Mouse (Mus musculus): ENCODE data around the gene Olfr155.

Gene Olfr155

GRCm38 (mm10) chr4:43851265-43851664 lies at the start of gene Olfr155:
Gene Olfr155 (plus strand): TSS chr4:43851565.
- no peak for DNase-seq (ENCODE audit: low spot score)

DNA sequence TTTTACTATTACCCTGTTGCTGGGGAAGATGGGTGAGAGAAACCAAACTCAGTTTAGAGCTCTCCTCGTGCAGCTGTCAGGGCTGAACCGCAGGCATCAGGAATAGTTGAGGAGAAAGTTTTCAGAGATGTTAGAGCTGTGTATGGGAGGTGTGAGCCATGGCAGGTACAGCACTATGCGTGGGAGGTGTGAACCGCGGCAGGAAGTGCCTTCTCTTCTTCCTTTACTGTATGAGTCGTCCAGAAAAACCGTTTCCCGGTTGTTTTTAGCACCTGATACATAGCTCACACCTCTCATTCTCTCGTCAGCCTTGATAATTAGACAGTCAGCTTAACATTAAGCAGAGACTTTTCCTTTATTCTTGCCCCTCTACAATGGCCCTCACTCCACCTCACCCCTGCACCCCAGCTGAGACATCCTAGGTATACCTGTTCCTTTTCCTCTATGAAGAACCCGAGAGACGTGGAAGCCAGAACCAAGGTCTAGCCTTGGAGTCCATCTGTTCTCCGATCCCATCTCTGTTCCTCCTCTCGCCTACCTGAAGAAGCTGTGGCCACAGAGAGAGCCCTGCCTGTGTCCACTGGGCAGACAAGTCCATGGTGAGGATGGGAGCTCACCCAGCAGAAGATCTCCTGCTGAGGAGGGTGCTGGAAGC lies 28.3 kb upstream of the Olfr155 start:
- no peak for DNase-seq (ENCODE audit: low spot score)

DNA sequence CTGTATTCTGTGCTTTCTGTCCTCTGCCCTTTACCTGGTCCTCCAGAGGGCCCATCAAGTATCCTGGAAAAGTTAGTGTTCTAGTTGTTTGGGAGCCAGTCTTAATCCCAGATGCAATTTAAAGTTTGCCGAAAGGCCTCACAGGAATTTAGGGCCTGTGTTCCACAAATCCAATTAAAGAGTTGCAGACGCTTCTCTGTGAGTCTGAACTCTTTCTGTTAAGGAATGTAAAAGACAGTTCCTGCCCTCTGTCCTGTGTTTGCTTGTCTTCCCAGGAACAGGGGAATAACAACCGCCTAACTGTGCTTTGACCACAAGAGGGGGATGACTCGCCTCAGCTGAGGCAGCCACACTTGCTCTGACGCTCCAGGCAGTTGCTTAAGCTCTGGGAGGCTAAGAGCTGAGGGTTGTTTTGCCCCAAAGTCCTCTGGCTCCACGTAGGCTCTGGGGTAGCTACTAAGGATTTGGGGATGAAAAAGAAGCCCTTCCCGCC lies 27.5 kb upstream of the Olfr155 start, which contains the start of gene Olfr156:
TSS of gene Olfr156 (minus strand) at position 51 of the 493 bp plus-strand sequence.
- peak; percentile 31 for DNase-seq (ENCODE audit: low spot score)

- DNase-seq (ENCODE audit: low spot score): no peak
Measured at GRCm38 (mm10) chr4:43828806-43829205, 22.6 kb upstream of the Olfr155 start.

- no peak for DNase-seq (ENCODE audit: low spot score)
Measured at GRCm38 (mm10) chr4:43832031-43832430, 19.3 kb upstream of the Olfr155 start.

DNA sequence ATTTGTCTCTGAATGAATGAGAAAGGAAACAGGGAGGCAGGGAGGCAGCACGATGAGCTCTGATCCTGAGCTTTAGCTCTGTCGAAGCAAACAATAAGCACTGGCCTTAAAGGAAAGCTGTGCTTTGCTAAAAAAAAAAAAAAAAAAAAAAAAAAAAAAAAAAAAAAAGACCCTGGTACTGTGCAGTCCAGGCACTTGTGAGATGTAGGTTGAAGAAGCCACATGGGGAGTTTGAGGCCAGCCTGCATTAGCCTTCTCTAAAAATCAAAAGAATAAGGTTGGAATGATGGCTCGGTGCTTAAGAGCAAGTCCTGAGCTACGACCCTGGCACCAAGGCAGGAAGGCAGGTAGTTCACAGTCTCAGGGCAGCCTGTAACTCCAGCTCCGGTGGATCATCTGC lies 17.6 kb upstream of the Olfr155 start:
- DNase-seq (ENCODE audit: low spot score): no peak

GRCm38 (mm10) chr4:43834749-43835148 lies 16.6 kb upstream of the Olfr155 start:
- no peak for DNase-seq (ENCODE audit: low spot score)

GRCm38 (mm10) chr4:43838326-43838725 lies 13.0 kb upstream of the Olfr155 start:
- DNase-seq (ENCODE audit: low spot score): no peak

DNA sequence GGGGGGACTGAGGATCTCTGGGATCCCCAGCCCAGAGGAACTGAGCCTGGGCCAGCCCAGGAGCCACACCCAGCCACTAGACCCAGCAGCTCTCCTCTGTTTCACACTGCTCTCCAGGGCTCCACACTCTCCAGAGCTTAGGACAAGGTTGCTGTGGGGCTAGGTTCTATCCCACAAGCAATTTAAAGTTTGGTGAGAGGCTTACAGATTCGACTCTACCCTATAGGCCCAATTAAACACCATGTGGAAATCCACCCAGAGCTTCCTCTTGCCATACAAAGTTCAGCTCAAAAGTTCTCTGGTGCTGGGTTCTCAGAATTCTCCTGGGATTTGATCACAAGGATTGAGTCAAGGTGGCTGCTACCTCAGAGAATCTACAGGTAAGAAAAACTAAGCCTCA lies 11.3 kb upstream of the Olfr155 start, which contains the start of gene Olfr157:
TSS of gene Olfr157 (minus strand) at position 101 of the 400 bp plus-strand sequence.
- DNase-seq (ENCODE audit: low spot score): no peak

DNA sequence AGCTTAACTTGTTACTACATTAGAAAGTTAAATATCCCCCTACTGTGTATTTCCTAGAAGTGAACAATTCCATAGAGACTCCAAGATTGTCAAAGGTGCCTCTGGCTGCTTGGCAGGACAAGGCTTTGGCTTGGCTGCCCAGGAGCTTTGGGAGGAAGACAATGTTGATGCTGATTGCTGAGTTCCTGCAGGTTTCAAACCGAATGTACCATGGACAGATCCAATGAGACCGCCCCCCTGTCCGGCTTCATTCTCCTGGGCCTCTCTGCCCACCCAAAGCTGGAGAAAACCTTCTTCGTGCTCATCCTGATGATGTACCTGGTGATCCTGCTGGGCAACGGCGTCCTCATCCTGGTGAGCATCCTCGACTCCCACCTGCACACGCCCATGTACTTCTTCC lies 2.7 kb downstream of the Olfr155 start:
- DNase-seq (ENCODE audit: low spot score): no peak

DNA sequence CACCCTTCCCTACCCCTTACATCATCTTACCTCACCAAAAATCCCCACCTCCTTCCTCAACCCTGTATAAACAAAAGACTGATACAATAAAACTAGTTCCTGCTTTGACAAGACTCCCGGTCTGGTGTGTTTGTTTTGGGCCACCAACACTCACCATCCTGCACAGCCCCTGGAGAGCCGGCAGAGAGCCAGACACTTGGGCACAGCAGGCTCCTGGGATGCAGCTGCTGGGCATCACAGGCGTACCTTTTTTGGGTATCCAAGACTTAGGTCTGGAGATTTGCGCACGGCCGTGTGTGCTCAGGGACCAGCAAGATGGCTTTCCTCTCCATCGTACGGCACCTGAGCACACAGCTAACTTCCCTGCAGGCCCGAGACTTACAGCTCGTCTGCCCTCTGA lies 8.5 kb downstream of the Olfr155 start:
- no peak for DNase-seq (ENCODE audit: low spot score)

- DNase-seq (ENCODE audit: low spot score): peak; percentile 71
Measured at GRCm38 (mm10) chr4:43860744-43861519, 9.6 kb downstream of the Olfr155 start.

GRCm38 (mm10) chr4:43863298-43863697 lies 11.9 kb downstream of the Olfr155 start:
- no peak for DNase-seq (ENCODE audit: low spot score)

- no peak for DNase-seq (ENCODE audit: low spot score)
Measured at GRCm38 (mm10) chr4:43869821-43870220, 18.5 kb downstream of the Olfr155 start.

DNA sequence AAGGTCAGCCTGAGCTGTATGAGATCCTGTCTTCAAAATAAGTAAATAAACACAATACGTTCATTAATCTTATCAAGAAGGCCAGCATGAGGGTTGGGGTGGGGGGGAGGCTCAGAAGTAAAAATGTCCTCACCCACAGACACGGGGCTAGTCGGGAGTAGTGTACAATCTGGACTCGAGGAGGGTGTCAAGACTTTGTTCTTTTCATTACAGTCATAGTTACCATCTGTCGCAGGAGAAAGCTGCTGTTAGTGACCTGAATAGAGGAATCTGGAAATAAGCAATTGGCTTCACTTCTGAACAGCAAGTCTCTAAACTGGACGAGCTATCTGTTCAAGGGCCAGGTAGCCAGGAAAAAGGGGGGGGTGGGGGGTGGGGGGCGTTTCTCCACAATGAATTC lies 23.1 kb downstream of the Olfr155 start:
- DNase-seq (ENCODE audit: low spot score): no peak

GRCm38 (mm10) chr4:43875160-43875918 lies 24.0 kb downstream of the Olfr155 start, which contains the start of gene Reck:
Gene Reck (plus strand): TSS chr4:43875530.
- DNase-seq (ENCODE audit: low spot score): peak; percentile 85

DNA sequence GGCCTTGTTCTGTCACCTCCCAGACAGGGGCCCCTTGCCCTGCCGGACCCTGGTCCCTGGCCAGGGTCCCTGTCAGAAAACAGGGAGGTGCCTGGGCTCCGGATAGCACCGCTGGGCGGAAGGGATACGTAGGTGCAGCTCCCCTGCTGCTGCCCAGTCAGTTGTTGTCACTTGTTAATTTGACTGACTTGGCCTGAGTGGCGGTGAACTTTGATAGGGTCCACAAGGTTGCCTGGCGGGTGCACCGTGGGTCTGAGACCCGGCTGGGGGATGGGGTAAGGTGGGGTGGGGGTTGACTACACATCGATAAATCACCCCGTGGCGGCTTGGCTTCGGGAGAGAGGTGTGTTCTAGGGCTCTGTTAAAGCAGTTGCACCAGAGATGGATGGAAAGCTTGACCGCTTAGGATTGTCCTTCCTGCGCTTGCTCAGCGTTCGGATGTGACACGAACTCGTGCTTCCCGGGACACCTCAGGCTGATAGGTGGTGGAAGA lies 24.6 kb downstream of the Olfr155 start:
- DNase-seq (ENCODE audit: low spot score): no peak

- no peak for DNase-seq (ENCODE audit: low spot score)
Measured at GRCm38 (mm10) chr4:43877230-43877629, 25.9 kb downstream of the Olfr155 start.

- DNase-seq (ENCODE audit: low spot score): no peak
Measured at GRCm38 (mm10) chr4:43878121-43878776, 26.9 kb downstream of the Olfr155 start.

GRCm38 (mm10) chr4:43879566-43879965 lies 28.2 kb downstream of the Olfr155 start:
- no peak for DNase-seq (ENCODE audit: low spot score)

- no peak for DNase-seq (ENCODE audit: low spot score)
Measured at GRCm38 (mm10) chr4:43884196-43884595, 32.8 kb downstream of the Olfr155 start.

- no peak for DNase-seq (ENCODE audit: low spot score)
Measured at GRCm38 (mm10) chr4:43891247-43891646, 39.9 kb downstream of the Olfr155 start.
